Mouse (Mus musculus): ENCODE data around the gene Pld2.

DNA sequence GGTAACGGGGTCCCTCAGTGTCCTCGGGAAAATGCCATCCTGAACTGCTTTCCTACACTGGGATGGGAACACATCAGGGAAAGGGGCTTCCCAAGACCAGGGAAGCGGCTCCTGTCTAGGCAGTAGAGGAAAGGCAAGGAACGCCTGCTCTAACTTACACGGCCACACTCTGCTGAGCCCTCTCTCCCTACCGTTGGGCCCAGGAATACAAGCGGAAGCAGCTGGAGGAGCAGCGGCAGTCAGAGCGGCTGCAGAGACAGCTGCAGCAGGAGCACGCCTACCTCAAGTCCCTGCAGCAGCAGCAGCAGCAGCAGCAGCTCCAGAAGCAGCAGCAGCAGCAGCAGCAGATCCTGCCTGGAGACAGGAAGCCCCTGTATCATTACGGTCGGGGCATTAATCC lies 66.9 kb downstream of the Pld2 start:
- TF ChIP-seq CTCF (IDR thresholded peaks at IDR 0.05; ENCODE audit: low read depth) (no peak), EP300 (IDR thresholded peaks at IDR 0.05; ENCODE audit: low read depth) (no peak)
